Mouse (Mus musculus) liver, embryonic 12.5 days (tissue): ENCODE results near the gene Dmap1. TPM values are rescaled to one million over a fixed set of nuclear protein-coding genes. Genes with fewer than 3 reads are reported as not detected.

Experiments
- ATAC-seq: fragments of 200-750 bp; cut with Nextera tagmentation; 2 replicates; pipeline ENCODE4 v1.8.0; 2017; ENCODE audit warnings: moderate number of reproducible peaks, mild to moderate bottlenecking, moderate library complexity
- H3K27ac ChIP-seq: fragments of 300-500 bp; sonication (generic); 2 replicates; pipeline ENCODE4 v1.5.1; 2016; ENCODE audit warnings: mild to moderate bottlenecking
- H3K27me3 ChIP-seq: fragments of 300-500 bp; sonication (generic); replicated peaks from 2 replicates; pipeline ENCODE4 v1.6.1; 2016; ENCODE audit warnings: mild to moderate bottlenecking, moderate library complexity
- H3K36me3 ChIP-seq: fragments of 300-500 bp; sonication (generic); 2 replicates; pipeline ENCODE4 v1.6.1; 2016; ENCODE audit warnings: mild to moderate bottlenecking, moderate library complexity
- H3K4me1 ChIP-seq: fragments of 300-500 bp; sonication (generic); 2 replicates; pipeline ENCODE4 v1.6.1; 2016
- H3K4me2 ChIP-seq: fragments of 300-500 bp; sonication (generic); 2 replicates; pipeline ENCODE4 v1.6.1; 2016; ENCODE audit warnings: mild to moderate bottlenecking, moderate library complexity
- H3K4me3 ChIP-seq: fragments of 300-500 bp; sonication (generic); 2 replicates; pipeline ENCODE4 v1.5.1; 2016; ENCODE audit warnings: mild to moderate bottlenecking, moderate library complexity
- H3K9ac ChIP-seq: fragments of 300-500 bp; sonication (generic); 2 replicates; pipeline ENCODE4 v1.6.1; 2016; ENCODE audit warnings: mild to moderate bottlenecking, moderate library complexity
- H3K9me3 ChIP-seq: fragments of 300-500 bp; sonication (generic); replicated peaks from 2 replicates; pipeline ENCODE4 v1.6.1; 2016; ENCODE audit warnings: mild to moderate bottlenecking, moderate library complexity
- WGBS: fragments of 180-500 bp; shearing (Covaris S2); methylation state at CpG from one replicate; pipeline ENCODE4 v1.1.7; 2016; ENCODE audit not compliant: insufficient replicate concordance; 5-methylcytosine and 5-hydroxymethylcytosine counted together
- polyA plus RNA-seq: library from polyadenylated mRNA; unstranded; fragments of >200 nt; fragmentation: Nextera tagmentation; extraction: Ambion mirVana; gene quantifications from 2 replicates; pipeline ENCODE4 v1.2.1, GENCODE M21; 2016

The Dmap1 gene
- polyA plus RNA-seq, 1 experiment from 2014 or later = 31.1 TPM

DNA sequence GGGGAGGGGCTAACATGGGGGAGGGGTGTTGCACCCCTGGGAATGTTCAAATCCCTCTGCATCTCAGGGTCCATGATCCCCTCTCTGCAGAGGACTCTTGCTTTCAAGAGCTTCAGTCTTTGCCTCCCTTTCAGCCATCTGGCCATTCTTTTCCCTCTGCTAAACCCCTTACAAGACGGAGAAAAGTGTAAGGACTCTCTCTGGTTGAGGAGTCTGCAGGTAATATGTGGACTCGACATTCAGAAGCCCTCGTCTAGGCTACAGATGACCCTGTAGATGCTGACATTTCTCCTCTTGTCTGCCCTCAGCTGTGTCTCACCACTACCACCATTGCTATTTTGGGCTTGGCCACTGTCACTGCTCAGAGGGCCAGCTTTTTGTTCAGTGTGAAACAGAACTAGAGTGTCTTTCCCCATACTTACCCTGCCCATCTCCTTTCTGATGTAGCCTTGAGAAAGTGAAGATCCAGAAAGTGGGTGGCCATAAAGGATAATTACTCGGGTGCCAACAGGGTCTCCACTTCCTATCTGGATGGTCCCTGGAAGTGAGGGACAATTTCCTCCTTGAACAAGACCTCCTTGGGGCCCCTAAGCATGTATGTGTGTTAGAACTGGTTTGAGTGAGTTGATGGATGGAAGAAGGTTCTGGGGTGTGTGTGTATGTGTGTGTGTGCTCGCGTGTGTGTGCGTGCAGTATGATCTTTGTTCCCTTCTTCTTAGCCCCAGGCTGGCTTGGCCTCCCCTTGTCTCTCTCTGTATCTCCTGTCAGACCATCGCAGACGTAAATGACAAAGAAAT, 27.2 kb downstream of the Dmap1 start:
- Histone ChIP-seq H3K27ac (no peak overlapping the region), H3K27me3 (no peaks in the 10 kb centered on the region), H3K9ac (no peak overlapping the region), H3K36me3 (peaks cover 7% of the 10 kb centered on the region), H3K4me3 (no peak overlapping the region), H3K9me3 (no peaks in the 10 kb centered on the region), H3K4me2 (no peak overlapping the region), H3K4me1 (peaks cover 21% of the 10 kb centered on the region)
- WGBS = 65% methylated on average over 9 of the region's 9 CpGs
- no peak for ATAC-seq

DNA sequence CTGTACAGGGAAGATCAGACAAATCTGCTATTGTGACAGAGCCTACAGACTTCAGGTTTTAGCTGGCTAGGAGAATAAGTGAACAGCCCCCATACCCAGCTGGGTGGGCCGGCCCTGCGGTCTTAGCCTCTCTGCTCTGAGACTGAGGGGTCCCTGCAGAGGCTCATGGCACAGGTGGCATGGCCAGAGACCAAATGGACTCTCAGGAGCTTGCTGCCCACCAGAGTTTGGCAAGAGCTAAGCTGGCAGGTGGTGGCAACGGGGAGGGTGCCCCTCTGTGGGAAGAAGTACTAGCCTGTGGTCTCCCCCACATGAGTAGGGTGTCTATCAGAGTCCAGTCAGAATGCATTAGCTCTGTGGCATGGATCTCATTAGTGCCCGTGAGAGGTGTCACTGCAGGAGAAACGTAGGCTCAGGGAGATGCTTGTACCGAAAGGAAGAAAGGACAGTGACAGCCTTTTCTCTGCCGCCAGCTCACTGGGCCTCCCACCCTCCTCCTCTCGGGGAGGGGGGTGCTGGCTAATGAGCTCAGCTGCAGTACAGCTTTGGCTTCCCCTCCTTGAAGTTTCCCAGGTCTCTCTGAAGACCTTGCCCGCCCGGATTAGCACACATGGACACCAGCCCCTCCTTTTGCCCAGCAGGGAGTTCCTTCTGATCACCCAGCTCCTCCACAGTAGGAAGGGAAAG, 27.9 kb downstream of the Dmap1 start:
- Histone ChIP-seq H3K4me2 (no peak overlapping the region), H3K4me3 (no peak overlapping the region), H3K27ac (no peak overlapping the region), H3K9me3 (no peaks in the 10 kb centered on the region), H3K9ac (no peak overlapping the region), H3K27me3 (no peaks in the 10 kb centered on the region), H3K4me1 (peaks cover 21% of the 10 kb centered on the region), H3K36me3 (peaks cover 12% of the 10 kb centered on the region)
- no peak for ATAC-seq
- WGBS = 55% methylated on average over 10 of the region's 10 CpGs

DNA sequence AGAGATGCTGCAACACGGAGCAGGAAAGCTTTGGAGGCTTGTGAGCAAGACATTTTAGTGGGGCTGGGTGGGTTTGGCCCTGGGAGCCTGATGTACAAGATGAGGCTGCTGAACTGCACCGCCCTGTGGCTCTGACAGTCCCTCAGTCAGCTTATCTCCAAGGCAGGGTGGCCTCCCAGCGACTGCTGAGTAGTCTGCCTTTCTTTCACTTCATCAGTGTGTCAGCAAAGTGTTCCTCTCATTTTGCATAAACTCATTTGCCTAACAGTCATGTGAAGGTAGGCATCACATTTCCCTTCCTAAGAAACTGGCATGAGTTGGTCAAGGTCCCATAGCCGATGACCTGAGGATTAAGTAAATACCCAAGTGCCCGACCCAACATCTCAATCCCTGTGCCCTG, 29.3 kb downstream of the Dmap1 start:
- peak overlapping the region; percentile 27; the same call in 1 of the 2 replicates for H3K4me2 ChIP-seq
- peak; percentile 71; the same call in 1 of the 2 replicates for ATAC-seq
- H3K9ac ChIP-seq = no peak overlapping the region
- 44% methylated on average over 5 of the region's 5 CpGs for WGBS
- peaks cover 24% of the 10 kb centered on the region for H3K4me1 ChIP-seq
- 0 out of 2 replicates have a peak overlapping the region, but pooled peaks have one; percentile 18 for H3K27ac ChIP-seq
- no peak overlapping the region for H3K4me3 ChIP-seq
- no peaks in the 10 kb centered on the region for H3K9me3 ChIP-seq
- no peaks in the 10 kb centered on the region for H3K27me3 ChIP-seq
- peaks cover 22% of the 10 kb centered on the region for H3K36me3 ChIP-seq

DNA sequence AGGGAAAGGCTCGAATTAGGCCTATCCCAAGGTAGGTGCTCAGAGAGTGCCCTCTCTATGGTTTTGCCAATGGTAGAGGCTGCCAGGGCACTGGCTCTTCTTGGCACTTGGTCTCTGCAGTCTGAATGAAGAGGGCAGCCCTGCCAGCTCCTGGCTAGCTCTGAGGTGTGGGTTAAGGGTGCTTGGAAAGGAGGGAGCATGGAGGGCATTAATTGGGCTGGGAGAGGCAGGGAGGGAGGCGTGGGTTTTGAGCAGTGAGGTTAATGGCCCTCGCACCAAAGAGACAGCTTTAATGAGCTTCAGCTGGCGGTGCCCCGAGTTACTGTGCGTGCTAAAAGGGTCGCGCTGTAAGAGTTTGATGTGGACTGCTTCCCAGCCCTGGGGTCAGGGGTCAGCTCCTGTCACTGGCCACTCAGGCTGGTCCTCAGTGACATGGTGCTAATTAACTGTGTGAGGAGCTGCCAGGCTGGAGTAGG, 30.4 kb downstream of the Dmap1 start:
- Histone ChIP-seq H3K36me3 (peaks cover 22% of the 10 kb centered on the region), H3K4me3 (no peak overlapping the region), H3K4me2 (no peak overlapping the region), H3K4me1 (peaks cover 32% of the 10 kb centered on the region), H3K9ac (no peak overlapping the region), H3K27me3 (no peaks in the 10 kb centered on the region), H3K9me3 (no peaks in the 10 kb centered on the region), H3K27ac (no peak overlapping the region)
- WGBS = 82% methylated on average over 8 of the region's 8 CpGs
- ATAC-seq = no peak

DNA sequence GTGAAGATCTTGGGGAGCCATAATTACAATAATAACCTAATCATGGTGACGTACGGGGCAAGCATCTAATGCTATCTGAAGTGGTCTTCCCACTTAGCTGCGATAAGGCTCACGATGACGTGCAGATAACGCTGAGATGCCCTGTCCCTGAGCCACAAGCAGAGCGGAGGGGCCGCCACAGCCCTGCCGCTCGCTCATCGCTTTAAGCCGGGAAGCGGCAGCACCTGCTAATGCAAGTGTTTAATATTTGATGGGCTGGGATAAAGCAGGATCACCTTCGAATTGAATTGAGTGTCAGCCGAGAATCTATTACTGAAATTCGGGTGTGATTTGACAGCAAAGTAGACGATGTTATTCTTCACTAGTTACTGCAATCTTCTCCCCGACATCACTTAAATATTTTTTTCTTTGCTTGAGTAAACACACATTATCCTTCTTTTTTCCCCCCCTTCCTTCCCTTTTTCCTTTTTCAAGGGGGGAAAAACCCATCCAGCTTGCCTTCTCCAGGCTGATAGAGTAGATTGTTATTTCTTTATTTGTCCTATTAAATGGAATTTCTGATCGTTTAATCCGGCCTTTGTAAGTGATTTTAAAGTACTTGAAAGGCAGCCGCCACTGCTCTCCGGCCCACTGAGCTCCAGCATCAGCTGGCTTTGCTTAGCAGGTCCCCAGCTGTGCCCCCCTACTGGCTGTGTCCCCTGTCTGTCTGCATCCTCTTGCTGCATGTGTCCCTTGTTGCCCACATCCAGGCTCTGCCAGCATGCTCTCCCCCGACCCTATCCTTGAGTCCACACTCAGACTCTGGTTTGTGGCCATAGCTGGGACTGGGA, 34.9 kb downstream of the Dmap1 start:
- Histone ChIP-seq H3K4me3 (no peak overlapping the region), H3K4me1 (peaks cover 28% of the 10 kb centered on the region), H3K27ac (no peak overlapping the region), H3K4me2 (no peak overlapping the region), H3K9me3 (no peaks in the 10 kb centered on the region), H3K9ac (no peak overlapping the region), H3K27me3 (no peaks in the 10 kb centered on the region), H3K36me3 (peaks cover 26% of the 10 kb centered on the region)
- ATAC-seq = no peak
- 74% methylated on average over 23 of the region's 23 CpGs for WGBS

DNA sequence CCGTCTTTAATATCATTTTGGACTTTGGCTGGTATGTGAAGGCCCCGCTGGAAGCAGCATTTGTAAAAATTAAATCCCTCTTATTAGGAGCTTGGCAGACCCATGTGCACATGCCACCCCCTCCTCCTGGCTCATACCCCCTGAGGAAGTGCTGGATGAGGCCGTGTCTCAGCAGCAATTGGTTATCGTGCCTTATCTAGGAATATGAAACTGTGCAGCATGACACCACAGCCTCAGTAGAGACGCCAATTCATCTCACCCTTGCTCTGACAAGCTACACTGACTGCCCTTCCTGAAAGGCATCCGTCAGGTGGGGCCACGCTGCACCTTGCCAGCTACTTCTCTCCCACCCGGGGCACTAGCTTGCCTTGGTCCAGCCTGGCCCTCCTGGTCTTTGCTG, 35.6 kb downstream of the Dmap1 start:
- 56% methylated on average over 8 of the region's 8 CpGs for WGBS
- no peak for ATAC-seq
- Histone ChIP-seq H3K9ac (no peak overlapping the region), H3K27ac (no peak overlapping the region), H3K4me3 (no peak overlapping the region), H3K9me3 (no peaks in the 10 kb centered on the region), H3K4me1 (peaks cover 22% of the 10 kb centered on the region), H3K36me3 (peaks cover 26% of the 10 kb centered on the region), H3K4me2 (no peak overlapping the region), H3K27me3 (no peaks in the 10 kb centered on the region)

DNA sequence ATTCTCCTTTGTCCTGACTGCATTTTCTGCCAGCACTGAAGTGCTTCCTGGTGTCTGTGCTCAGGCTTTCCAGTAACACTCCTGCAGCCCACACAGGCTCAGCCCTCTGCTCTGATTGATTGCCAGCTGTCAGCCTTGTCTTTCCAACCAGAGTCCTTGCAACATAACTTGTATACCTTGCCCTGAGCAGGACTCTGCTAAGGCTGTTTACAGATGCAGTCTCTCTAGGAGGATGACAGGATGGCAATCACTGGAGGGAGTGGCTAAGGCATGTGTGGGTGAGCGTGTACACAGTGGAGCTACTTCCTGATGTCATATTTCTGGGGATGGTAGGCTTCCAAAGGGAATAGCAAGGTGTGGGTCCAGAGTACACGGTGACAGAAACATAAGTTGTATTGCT, 36.2 kb downstream of the Dmap1 start:
- no peak overlapping the region for H3K4me3 ChIP-seq
- H3K4me2 ChIP-seq = no peak overlapping the region
- 0 out of 2 replicates have a peak, but pooled peaks have one; percentile 49 for ATAC-seq
- peaks cover 32% of the 10 kb centered on the region for H3K36me3 ChIP-seq
- 64% methylated on average over 2 of the region's 2 CpGs for WGBS
- peaks cover 22% of the 10 kb centered on the region for H3K4me1 ChIP-seq
- H3K27ac ChIP-seq = no peak overlapping the region
- H3K9me3 ChIP-seq = no peaks in the 10 kb centered on the region
- H3K27me3 ChIP-seq = no peaks in the 10 kb centered on the region
- H3K9ac ChIP-seq = no peak overlapping the region

DNA sequence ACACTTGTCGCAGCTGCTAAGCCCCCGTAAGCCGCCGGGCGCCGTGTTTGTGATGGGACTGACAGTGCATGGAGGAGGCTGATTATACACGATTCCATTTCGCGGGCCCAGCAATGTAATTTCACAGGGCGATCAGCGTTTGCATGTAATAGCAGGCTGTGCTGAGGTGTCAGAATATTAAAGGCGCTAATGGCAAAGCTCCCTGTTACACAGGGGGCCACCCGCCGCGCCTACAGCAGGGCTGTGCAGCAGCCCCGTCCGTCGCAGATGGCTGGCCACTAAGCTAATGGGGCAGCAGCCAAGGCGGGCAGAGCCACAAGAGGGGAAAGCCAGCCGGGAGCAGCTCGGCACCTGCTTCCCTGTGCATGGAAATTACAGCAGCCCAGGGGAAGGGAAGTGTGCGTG, 37.0 kb downstream of the Dmap1 start:
- Histone ChIP-seq H3K9ac (no peak overlapping the region), H3K4me3 (no peak overlapping the region), H3K9me3 (no peaks in the 10 kb centered on the region), H3K36me3 (peaks cover 34% of the 10 kb centered on the region), H3K27ac (no peak overlapping the region), H3K27me3 (no peaks in the 10 kb centered on the region), H3K4me1 (peaks cover 22% of the 10 kb centered on the region), H3K4me2 (no peak overlapping the region)
- no peak for ATAC-seq
- 75% methylated on average over 22 of the region's 22 CpGs for WGBS

DNA sequence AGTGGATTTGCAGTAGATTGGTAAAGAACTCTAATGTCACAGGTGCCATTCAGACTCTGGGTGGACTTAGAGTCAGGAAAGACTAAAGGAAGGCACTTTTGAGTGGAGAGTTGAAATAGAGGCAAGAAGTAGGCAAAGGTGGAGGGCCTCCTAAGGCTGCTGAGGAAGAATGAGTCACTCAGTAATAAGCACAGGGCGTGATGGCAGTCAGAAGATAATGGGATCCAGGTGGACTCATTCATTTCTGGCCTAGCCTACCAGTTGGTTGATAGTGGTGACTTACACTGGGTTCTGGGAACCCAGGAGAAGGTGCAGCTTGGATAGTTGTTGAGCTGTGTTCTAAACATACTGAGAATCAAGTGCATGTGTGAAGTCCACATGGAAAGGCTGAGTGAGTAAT, 40.3 kb downstream of the Dmap1 start:
- Histone ChIP-seq H3K27me3 (no peaks in the 10 kb centered on the region), H3K4me2 (no peak overlapping the region), H3K9ac (no peak overlapping the region), H3K4me3 (no peak overlapping the region), H3K36me3 (peaks cover 15% of the 10 kb centered on the region), H3K27ac (no peak overlapping the region), H3K4me1 (peaks cover 20% of the 10 kb centered on the region), H3K9me3 (no peaks in the 10 kb centered on the region)
- ATAC-seq = no peak
- 61% methylated on average over 1 of the region's 1 CpGs for WGBS

DNA sequence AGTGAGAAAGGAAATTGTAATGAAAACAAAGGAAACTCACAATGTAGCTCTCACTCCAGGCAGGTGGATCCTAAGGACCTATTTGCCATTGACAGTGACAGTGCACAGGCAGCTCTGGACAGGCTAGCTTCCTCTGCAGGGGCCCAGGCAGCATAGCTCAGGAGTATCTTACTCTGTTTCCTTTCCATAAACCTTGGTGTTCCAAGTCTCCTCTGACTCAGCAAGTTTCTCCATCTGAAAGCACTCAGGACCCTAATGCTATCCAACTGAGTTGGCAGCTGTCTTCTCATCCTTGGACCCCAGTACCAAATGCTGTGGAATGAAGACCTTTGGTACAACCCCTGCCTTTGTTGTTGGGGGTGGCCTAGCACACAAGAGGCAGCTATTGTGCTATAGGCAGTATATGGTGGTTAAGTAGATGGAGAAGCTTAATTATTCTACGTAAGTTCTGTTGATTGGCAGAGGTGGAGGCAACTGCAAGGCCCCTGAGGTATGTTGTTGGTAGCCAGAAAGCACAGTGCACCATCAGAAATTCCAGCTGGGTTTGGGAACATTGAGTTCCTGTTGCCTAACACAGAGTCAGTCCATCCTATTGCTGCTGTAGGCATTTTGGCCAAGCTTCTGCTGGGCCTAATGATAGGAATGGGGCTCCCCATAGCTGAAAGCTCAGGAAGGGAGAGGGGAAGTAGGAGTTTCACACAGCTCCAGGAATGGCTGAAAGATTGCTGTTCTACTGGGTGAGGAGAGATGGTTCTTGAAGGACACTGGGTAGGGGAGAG, 41.0 kb downstream of the Dmap1 start:
- H3K9me3 ChIP-seq = no peaks in the 10 kb centered on the region
- no peak overlapping the region for H3K27ac ChIP-seq
- H3K9ac ChIP-seq = no peak overlapping the region
- H3K4me3 ChIP-seq = no peak overlapping the region
- peaks cover 15% of the 10 kb centered on the region for H3K36me3 ChIP-seq
- H3K4me1 ChIP-seq = peaks cover 20% of the 10 kb centered on the region
- WGBS = 82% methylated on average over 1 of the region's 1 CpGs
- no peaks in the 10 kb centered on the region for H3K27me3 ChIP-seq
- no peak overlapping the region for H3K4me2 ChIP-seq
- ATAC-seq = no peak

DNA sequence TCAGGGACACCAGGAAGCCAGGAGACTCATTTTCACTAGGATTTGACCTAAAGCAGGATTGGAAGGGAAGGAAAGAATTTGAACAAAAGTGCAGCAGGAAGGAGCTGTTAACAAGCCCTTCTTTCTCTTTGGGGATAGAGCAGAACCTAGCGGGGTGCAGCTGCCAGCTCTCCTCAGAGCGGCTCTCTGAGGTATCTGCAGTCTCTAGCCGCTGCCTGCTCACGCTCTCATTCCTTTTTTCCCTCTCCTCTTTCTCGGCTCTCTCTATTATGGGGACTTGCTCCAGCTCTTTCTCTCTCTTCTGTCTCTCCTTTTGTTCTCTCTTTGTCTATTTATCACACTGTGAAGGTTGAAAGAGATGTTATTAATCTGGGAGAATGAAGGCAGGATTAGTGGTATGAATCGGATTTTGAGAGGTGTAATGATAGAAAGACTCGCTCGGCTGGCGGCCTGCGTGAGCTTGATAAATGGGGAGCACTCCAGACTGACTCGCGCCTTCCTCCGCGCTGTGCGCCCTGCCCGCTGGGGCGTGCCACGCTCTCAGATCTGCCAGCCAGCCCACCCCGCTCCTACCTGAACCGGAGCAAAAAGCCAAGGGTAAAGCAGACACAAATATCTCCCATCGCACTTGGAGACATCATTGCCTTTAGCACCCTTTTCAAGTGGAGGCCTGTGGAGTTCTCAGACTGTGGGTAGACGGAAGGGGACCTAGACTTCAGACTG, 45.0 kb downstream of the Dmap1 start:
- Histone ChIP-seq H3K36me3 (peaks cover 22% of the 10 kb centered on the region; the same call in 1 of the 2 replicates), H3K27ac (no peak overlapping the region), H3K4me2 (no peak overlapping the region), H3K9ac (no peak overlapping the region), H3K9me3 (no peaks in the 10 kb centered on the region), H3K4me3 (no peak overlapping the region), H3K4me1 (peaks cover 40% of the 10 kb centered on the region), H3K27me3 (no peaks in the 10 kb centered on the region)
- ATAC-seq = 0 out of 2 replicates have a peak, but pooled peaks have one; percentile 39
- 71% methylated on average over 22 of the region's 22 CpGs for WGBS
